Mouse (Mus musculus): Measurements from ENCODE around the gene Tmx2. TPM values are rescaled to one million over a fixed set of nuclear protein-coding genes. Genes with fewer than 3 reads are reported as not detected.
"Not testable (repeated sequence)": the region's sequence is repeated elsewhere in the genome, so short reads cannot be mapped to it uniquely, and the experiment has no call there.

The Tmx2 gene
- total RNA-seq, 2 experiments from 2014 or later = 183 to 192 TPM

DNA sequence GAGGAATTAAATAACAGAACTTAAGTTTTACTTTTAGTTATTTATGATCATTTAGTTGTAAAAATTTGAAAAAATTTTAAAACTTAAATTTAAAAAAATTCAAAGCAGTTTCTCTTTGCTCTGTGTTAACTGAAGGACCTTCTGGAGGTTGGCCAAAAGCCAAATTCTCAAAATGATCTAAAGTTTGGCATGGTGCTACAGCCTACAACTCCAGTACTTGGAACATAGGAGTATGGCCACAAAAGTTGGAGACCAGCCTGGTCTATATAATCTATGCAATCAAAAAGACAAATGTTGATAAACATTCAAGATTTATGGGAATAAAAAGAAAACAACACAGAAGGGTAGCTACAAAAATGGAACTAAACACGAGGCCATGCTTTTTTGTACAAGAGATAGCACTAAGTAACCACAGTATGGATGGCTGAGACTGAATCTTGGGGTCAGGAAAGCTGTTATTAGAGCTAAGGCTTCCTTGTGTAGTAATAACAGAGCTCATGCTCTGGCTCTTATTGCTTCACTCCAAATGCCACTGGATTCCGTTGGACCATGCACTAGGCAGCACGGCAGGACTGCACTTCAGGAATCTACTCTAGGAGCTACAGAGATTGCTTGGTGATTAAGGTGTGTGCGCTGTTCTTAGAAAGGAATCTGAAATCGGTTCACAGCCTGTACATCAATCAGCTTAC is 16.2 kb upstream of the Tmx2 start:
- intact Hi-C loops (cut with DNase I) = no loop called here

DNA sequence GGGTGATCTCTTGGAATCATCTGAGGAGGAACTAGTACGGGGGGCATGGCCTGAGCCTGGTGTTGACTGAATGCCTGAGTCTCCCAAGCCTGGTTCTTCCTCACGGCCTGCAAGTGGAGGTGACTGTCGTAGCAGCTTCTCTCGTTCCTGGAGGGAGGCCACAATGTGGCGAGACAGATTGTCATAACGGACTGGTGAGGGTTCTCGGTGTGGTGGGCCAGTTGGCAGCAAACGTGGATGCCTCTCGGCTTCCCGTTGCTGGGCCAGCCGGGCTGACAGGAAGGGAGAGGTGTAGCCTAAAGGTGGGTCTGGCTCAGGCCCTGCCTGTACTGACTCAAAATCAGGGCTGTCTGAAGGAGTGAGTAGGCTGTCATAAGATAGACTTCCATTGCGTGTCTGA is 11.1 kb upstream of the Tmx2 start:
- DNase-seq (ENCODE audit: extremely low spot score in 1 of 2, low spot score in 2 of 2) = no peak

More for the DNA sequence above, 16.2 kb upstream of the Tmx2 start:
- no peak for DNase-seq (ENCODE audit: extremely low spot score in 1 of 2, low spot score in 2 of 2)

DNA sequence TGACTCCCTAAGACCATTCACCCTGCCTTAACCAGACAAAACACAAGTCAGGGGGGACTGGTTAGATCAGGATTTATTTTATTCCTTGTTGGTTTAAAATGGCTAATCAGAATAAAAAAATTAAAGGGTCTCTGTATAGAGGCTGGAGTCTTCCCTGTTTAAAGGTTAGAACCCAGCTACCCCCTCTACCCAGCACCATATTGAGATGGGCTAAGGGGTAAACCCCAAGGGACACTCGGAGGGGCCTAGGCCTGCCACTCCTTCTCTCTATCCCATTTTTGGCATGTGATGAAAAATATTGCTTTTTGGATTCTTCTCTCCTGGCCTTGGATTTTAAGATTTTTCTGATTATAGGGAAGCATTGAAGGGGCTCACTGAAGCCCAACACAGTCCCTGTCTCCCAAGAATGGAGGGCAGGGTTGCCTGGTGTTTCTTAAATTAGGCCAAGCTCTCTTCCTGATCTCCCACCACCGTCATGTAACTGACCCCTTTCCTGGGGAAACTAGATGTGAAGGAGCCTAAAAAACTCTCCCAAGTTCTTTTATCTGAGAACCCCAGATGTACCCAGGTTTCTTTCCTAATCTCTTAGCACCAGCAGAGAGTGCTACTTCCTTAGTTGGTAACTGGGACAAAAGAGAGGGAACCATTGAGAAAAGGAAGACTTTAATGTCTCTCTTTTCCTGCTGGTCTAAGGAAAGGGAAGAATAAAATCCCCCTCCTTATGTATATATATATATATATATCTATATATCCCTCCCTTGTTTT is 9.3 kb upstream of the Tmx2 start:
- intact Hi-C loops (cut with DNase I) = no loop called here
- DNase-seq (ENCODE audit: extremely low spot score in 1 of 2, low spot score in 2 of 2) = no peak

More for the DNA sequence above, 11.1 kb upstream of the Tmx2 start:
- intact Hi-C loops (cut with DNase I) = no loop called here

DNA sequence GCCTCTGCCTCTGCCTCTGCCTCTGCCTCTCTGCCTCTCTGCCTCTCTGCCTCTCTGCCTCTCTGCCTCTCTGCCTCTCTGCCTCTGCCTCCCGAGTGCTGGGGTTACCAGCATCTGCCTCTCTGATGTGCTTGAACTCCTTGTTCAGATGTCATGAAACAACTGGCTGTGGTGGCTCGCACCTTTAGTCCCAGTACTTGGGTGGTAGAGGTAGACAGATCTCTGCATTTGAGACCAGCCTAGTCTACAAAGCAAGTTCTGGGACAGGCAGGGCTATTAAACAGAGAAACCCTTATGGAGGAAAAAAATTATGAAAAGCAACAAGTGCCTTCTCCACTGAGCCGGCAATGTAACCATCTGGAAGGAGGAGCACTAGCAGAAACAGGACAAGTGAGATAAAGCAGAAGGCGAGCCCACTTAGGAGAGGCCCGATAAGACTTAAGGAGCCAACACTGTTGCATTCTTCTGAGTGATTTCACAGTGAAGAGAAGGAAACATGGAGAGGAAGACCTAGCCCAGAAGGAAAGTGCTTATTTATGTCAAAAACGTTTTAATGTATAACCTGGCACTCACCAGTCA is 3.8 kb upstream of the Tmx2 start:
- no peak for DNase-seq (ENCODE audit: extremely low spot score in 1 of 2, low spot score in 2 of 2)
- intact Hi-C loops (cut with DNase I) = no loop called here

DNA sequence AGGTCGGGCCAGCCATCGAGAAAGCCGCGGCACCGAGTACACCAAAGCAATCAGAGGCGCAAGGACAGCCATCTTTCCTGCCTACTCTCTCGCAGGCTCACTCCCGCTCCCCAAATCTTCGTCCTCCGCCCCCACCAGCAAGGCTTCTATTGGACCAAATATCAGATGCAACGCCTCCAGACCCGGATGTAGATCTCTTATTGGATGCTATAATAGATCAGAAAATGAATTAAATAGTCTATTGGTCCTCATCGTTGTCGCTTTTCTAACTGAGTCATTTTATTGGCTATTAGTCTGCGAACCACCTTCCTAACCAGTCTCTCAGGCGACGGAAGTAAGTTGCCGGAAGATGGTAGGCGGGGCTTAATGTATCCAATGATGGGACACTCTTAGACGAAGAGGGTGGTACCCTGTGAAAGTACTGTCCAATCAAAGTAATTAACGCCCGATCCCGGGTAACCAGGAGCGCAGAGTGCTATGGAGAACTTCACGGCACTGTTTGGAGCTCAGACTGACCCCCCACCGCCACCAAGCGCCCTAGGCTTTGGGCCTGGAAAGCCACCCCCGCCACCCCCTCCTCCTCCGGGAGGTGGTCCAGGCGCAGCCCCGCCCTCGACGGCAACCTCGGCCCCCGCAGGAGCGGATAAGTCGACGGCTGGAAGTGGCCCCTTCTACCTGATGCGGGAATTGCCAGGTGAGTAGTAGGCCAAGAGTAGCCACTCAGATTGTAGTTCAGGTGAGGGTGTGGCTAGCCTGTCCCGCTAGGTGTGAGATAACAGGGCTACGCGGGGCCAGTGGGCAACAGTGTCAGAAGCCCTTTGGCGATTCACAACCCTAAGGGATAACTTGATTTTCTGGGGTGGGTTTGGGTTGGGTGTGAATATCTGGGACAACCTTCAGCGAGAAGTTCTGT is 716 bp downstream of the Tmx2 start, which contains the start of the genes Gm28635 and Med19:
TSS of gene Gm28635 (minus strand) at position 74 of the 913 bp plus-strand sequence.
TSS of gene Med19 (plus strand) at position 435 of the 913 bp plus-strand sequence.
- intact Hi-C loops (cut with DNase I) = no loop called here
- peak; percentile 94 to 98 for DNase-seq (ENCODE audit: extremely low spot score in 1 of 2, low spot score in 2 of 2)

DNA sequence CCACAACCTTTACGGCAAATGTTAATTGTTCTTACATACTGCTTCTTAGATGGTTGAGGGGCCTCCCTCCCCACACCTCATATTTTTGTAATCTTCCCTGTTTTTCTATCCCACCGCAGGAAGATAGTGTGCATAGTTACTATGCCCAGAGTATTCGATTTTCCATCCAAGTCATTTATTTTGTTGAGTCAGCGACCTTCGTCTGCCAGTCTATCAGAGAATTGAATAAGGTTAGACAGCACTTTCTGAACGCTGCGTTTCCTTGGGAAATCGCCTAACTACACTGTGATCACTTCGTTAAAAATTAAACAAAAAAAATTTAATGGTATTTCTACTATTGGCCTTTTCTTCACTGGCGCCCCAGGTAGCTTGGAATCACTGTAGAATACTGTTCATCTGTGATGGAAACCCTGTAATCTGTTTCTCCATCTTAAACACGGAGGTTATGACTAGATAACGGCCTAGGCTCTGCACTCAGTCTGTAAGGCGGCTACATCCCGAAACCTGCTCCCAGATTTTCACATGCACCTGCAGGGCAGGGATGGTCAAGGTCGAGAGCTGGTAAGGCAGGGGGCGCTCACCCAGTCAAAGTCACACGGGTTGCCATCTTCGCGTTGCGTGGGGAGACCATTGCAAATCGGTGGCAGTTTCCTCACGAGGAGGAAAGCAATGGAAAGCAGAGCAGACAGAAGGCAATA is 1.5 kb downstream of the Tmx2 start:
- no peak for DNase-seq (ENCODE audit: extremely low spot score in 1 of 2, low spot score in 2 of 2)
- intact Hi-C loops (cut with DNase I) = no loop called here

DNA sequence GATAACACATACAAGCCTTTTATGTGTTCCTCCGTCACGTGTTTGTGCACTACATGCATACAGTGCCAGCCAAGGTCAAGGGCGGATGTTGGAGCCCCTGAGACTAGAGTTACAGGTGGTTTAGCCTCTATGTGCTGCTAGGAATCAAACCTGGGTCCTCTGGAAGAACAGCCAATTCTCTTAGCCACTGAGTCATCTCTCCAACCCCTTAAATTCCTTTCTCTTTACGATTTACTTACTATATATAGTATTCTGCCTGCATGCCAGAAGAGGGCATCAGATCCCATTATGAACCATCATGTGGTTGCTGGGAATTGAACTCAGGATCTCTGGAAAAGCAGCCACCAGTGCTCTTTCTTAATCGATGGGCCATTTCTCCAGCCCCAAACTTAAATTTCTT is 7.4 kb downstream of the Tmx2 start:
- intact Hi-C loops (cut with DNase I); DNase-seq (ENCODE audit: extremely low spot score in 1 of 2, low spot score in 2 of 2): not testable (repeated sequence)

DNA sequence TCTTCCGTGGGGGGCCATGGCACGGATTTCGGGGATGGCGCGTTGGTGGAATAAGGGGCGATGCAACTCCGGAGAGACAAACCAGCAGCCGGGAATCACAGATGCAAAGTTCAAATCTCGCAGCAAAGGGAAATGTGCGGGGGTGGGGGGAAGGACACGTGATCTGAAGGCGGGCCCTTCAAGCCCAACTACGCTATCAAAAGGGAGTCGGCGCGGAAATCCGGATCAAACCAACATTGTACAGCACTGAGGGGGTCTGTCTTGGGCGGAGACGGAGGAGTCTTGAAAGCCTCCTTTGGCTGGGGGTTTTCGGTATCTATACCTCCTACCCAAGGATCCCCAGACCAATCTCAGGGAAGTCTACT is 8.4 kb downstream of the Tmx2 start, which contains the start of gene Selenoh:
TSS of gene Selenoh (minus strand) at position 202 of the 365 bp plus-strand sequence.
- intact Hi-C loops (cut with DNase I) = no loop called here
- peak; percentile 88 to 93 for DNase-seq (ENCODE audit: extremely low spot score in 1 of 2, low spot score in 2 of 2)

DNA sequence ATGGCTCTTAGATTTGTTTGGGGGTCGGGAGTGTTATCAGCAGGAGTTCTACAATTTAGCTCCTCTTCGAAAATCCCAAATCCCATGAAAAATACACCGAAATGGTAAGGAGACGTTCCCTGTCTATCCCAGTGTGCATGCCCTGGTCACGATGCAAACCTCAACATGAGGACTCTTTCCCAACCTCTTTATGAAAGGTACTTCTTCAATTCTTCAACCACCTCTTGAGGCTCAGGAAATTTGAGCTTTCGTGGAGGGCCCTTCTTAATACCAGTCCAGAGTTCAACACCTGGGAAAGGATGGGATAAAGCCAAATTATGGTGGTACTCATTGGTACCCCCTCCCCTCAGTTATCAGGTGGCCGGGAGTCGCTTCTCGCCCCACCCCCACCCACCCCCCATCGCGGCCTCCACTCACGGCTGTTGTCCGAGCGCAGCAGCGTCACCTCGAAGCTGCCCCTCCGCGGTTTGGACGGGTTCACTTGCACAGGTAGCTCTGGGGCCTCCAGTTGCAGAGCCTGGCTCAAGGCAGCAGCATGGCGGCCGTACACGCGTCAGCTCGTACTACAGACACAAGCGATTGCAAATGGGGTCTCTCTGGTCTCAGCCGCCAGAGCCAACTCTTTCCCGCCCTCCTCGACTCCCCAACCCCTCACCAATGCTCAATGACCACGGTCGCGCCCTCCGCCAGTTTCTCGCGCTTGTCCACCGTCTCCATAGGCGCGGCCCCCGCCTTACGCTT is 8.9 kb downstream of the Tmx2 start:
- intact Hi-C loops (cut with DNase I) = no loop called here
- no peak for DNase-seq (ENCODE audit: extremely low spot score in 1 of 2, low spot score in 2 of 2)

DNA sequence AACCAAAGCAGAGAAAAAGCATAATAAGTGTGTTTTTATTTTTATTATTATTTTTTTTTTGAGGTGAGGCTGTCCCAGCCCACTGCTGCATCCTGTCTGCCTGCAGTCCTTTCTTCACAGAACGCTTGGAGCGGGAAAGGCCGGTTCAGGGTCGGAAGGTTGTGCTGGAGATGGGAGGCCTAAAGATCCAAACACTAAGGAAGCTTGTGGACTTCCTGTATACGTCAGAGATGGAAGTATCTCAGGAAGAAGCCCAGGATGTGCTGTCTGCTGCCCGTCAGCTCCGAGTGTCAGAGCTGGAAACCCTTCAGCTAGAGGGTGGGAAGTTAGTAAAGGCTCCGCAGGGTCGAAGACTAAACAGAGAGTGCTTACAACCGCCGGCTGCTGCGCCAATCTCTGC is 12.9 kb downstream of the Tmx2 start:
- DNase-seq (ENCODE audit: extremely low spot score in 1 of 2, low spot score in 2 of 2) = no peak
- intact Hi-C loops (cut with DNase I) = no loop called here

DNA sequence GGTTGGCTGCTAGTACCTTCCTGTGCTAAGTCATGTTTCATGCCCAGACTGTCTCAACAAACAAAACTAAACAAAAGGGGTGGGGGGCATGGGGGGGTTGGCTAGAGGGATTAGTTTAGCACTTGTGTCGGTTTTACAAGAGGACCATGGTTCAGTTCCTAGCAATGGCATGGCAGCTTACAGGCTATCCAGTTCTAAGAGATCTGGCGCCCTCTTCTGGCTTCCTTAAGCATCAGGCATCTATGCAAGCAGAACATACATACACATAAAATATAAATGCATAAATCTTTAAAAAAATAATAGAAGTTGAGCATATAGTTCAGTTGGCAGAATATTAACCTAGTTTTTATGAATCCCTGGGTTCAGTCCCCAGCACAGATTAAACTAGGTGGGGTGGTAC is 16.1 kb downstream of the Tmx2 start:
- DNase-seq (ENCODE audit: extremely low spot score in 1 of 2, low spot score in 2 of 2) = peak in 1 of 2 experiments; percentile 44
- intact Hi-C loops (cut with DNase I) = loop anchor here (5.0 kb wide), 1 partner anchor 206 kb away; no protein-coding TSS in a partner anchor

DNA sequence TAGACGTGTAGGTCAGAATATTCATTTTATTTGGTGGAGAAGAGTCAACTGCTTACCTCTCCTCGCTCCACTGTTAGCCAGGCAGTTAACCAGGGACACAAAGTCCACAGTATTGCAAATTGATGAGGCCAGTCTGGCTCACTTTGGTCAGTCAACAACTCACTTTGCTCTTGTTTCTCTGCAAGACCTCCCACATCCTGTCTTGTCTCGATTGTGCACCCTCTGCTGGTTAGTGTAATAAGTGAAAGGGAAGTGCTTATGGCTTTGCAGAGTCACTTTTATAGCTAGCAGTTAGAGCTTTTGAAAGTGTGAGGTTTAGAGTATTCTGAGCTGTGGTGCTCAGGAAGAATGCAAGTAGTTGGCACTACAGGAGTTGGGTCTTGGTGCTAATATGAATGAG is 18.7 kb downstream of the Tmx2 start:
- intact Hi-C loops (cut with DNase I) = loop anchor here (5.0 kb wide), 1 partner anchor 203 kb away; no protein-coding TSS in a partner anchor
- peak; percentile 36 to 49 for DNase-seq (ENCODE audit: extremely low spot score in 1 of 2, low spot score in 2 of 2)

DNA sequence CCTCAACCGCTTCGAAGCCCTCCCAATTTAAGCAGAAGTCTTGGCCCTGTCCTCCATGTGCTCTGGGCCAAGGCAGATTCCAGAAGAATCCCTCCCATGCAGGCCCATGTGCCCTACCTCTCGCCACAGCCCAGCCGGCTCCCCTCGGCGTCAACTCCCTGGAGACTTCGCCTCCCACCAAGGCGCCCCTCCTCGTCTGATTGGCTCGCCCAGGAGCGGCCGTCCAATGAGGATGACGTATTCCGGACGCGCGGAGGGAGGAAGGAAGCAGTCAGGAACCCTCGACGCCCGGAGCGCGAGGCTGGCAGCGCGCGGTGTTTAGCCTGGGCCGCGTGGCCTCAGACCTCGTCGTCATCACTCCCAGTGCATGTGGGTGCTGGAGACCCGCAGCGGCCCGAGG is 20.1 kb downstream of the Tmx2 start, which contains the start of gene Btbd18:
TSS of gene Btbd18 (plus strand) at position 274 of the 400 bp plus-strand sequence.
- intact Hi-C loops (cut with DNase I) = loop anchor here (5.0 kb wide), 1 partner anchor 42 kb away; no protein-coding TSS in a partner anchor
- no peak for DNase-seq (ENCODE audit: extremely low spot score in 1 of 2, low spot score in 2 of 2)

DNA sequence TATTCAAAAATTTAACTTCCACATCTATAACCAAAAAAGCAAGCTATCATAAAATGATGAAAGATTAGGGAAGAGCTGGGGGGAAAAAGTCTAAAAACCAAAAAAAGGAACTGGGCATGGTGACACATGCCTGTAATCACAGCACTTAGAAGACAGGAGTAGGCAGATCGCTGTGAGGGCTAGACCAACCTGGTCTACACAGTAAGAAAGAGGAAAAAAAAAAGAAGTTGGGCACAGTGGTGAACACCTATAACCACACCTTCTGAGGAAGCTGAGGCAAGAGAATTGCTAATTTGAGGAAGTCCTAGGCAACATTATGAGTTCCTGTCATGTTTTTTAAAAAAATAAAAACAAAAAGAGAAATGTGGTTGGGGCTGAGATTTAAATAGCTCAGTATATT is 23.1 kb downstream of the Tmx2 start:
- intact Hi-C loops (cut with DNase I) = loop anchor here (5.0 kb wide), 1 partner anchor 39 kb away; no protein-coding TSS in a partner anchor
- no peak for DNase-seq (ENCODE audit: extremely low spot score in 1 of 2, low spot score in 2 of 2)

DNA sequence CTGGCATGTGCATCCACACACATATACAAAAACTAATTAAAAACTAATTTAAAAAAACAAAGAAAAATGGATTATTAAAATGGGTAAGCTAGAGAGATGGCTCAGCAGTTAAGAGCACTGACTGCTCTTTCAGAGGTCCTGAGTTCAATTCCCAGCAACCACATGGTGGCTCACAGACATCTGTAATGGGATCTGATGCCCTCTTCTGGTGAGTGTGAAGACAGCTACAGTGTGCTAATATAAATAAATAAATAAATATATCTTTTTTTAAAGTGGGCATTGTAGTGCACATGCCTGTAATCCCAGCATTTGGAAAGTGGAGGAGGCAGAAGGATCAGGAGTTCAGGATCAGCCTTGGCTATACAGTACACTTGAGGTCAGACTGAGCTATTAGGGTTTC is 25.6 kb downstream of the Tmx2 start:
- intact Hi-C loops (cut with DNase I) = no loop called here
- no peak for DNase-seq (ENCODE audit: extremely low spot score in 1 of 2, low spot score in 2 of 2)

DNA sequence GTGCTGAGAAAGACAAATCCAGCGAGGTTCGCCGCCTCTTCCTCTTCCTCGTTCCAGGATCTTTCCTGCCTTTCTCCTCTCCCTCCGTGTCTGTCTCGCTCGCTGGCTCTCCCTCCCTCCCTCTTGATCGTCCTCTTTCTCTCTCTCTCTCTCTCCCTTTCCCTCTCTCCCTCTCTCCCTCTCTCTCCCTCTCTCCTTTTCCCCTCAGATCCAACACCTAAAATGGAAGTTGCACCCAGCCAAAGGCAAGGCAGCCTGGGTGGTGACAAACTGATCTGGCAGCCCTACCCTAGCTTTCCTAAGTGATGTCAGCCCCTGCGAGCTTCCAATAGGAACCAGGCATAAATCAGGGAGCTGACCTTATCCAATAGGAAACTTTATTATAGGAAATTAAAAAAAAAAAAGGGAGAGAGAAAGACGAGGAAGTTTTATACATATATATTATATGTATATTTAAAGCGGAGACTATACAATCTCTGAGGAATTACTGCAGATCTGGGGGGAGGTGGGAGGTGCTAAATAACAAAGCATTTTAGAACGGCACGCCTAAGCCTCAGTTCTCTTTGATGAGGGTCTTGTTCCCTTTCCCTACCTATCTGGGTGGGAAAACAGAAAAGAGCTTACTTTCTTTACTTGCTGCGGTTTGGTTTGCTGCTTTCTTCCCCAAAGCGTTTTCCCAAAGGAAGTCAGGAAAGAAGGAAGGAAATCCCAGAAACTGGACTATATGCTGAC is 28.3 kb downstream of the Tmx2 start, which contains the start of gene Ctnnd1:
TSS of gene Ctnnd1 (minus strand) at position 302 of the 732 bp plus-strand sequence.
- DNase-seq (ENCODE audit: extremely low spot score in 1 of 2, low spot score in 2 of 2) = peak; percentile 89 to 92
- intact Hi-C loops (cut with DNase I) = no loop called here

DNA sequence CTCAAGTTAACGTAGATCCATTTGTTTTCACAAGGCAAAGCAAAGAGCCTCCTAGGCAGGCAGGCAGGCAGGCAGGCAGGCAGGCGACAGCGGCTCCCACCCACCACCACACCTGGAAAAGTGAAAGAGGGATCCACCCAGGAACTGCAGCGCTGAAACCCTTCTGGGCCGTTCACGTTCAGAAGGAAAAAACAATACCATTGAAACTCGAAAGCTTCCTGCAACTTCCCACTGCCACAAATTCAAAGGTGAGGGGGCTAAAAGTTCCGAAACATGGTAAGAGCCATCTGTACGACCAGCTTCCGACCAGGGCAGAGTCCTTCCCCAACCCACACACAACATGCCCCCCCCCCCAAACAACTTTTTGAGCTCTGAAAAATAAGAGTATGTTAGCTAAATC is 29.3 kb downstream of the Tmx2 start:
- DNase-seq (ENCODE audit: extremely low spot score in 1 of 2, low spot score in 2 of 2) = no peak
- intact Hi-C loops (cut with DNase I) = no loop called here

Data from left cerebral cortex, postnatal 10 days (tissue).